Mouse (Mus musculus) liver, embryonic 16.5 days (tissue): ENCODE data around the gene Atoh7. TPM values are rescaled to one million over a fixed set of nuclear protein-coding genes. Genes with fewer than 3 reads are reported as not detected.

Experiments used
- ATAC-seq: fragments of 200-750 bp; cut with Nextera tagmentation; 2 replicates; pipeline ENCODE4 v1.8.0; 2017; ENCODE audit warnings: low read depth, mild to moderate bottlenecking, moderate number of reproducible peaks, moderate library complexity
- H3K27ac ChIP-seq: fragments of 300-500 bp; sonication (generic); 2 replicates; pipeline ENCODE4 v1.5.1; 2014; ENCODE audit warnings: mild to moderate bottlenecking, low read length
- H3K27me3 ChIP-seq: fragments of 300-500 bp; sonication (generic); 2 replicates; pipeline ENCODE4 v1.6.1; 2014; ENCODE audit warnings: low read depth, low read length, mixed read lengths; ENCODE audit not compliant: control insufficient read depth, insufficient read depth
- H3K36me3 ChIP-seq: fragments of 300-500 bp; sonication (generic); 2 replicates; pipeline ENCODE4 v1.6.1; 2014; ENCODE audit warnings: mild to moderate bottlenecking; ENCODE audit not compliant: control insufficient read depth, insufficient read depth
- H3K4me1 ChIP-seq: fragments of 300-500 bp; sonication (generic); 2 replicates; pipeline ENCODE4 v1.6.1; 2014; ENCODE audit warnings: low read depth, low read length, mixed read lengths; ENCODE audit not compliant: control insufficient read depth
- H3K4me2 ChIP-seq: fragments of 300-500 bp; sonication (generic); 2 replicates; pipeline ENCODE4 v1.6.1; 2014; ENCODE audit warnings: low read depth, low read length, mixed read lengths
- H3K4me3 ChIP-seq: fragments of 300-500 bp; sonication (generic); 2 replicates; pipeline ENCODE4 v1.5.1; 2014; ENCODE audit warnings: low read depth, mild to moderate bottlenecking, low read length
- H3K9ac ChIP-seq: fragments of 300-500 bp; sonication (generic); 2 replicates; pipeline ENCODE4 v1.6.1; 2014; ENCODE audit warnings: low read depth, low read length
- H3K9me3 ChIP-seq: fragments of 300-500 bp; sonication (generic); replicated peaks from 2 replicates; pipeline ENCODE4 v1.6.1; 2016; ENCODE audit warnings: low read length; ENCODE audit not compliant: control insufficient read depth
- WGBS: fragments of 180-500 bp; shearing (Covaris S2); extraction: QIAGEN DNeasy Blood & Tissue Kit; methylation state at CpG from one replicate; pipeline ENCODE4 v1.1.7; 2014; ENCODE audit not compliant: insufficient replicate concordance; 5-methylcytosine and 5-hydroxymethylcytosine counted together
- polyA plus RNA-seq: library from polyadenylated mRNA; unstranded; fragments of >200 nt; fragmentation: Nextera tagmentation; extraction: Ambion mirVana; gene quantifications from 2 replicates; pipeline ENCODE4 v1.2.1, GENCODE M21; 2015

The Atoh7 gene
- polyA plus RNA-seq, 1 experiment from 2014 or later = not detected

DNA sequence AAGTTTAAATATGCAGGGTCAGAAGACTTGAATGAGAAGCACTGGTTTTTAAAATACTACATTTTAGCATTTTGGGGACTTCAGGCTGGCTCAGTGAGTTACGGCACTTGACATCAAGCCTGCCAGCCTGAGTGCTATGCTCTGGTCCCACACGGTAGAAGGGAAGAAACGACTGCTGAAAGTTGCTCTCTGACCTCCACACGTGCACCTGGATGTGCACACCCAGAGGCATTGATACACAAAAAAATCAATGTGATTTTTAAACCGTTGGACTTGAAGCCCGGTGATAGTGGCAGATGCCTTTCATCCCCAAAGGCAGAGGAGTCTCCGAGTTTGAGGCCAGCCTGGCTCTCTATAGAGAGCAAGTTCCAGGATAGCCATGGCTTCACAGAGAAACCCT is 7.5 kb upstream of the Atoh7 start:
- WGBS = 53% methylated on average over 7 of the region's 7 CpGs
- Histone ChIP-seq H3K27ac (no peak overlapping the region), H3K27me3 (peaks cover 14% of the 10 kb centered on the region), H3K4me2 (no peak overlapping the region), H3K4me3 (no peak overlapping the region), H3K9me3 (no peaks in the 10 kb centered on the region), H3K36me3 (no peaks in the 10 kb centered on the region), H3K4me1 (peaks cover under 1% of the 10 kb centered on the region; the same call in 1 of the 2 replicates), H3K9ac (no peak overlapping the region)
- ATAC-seq = no peak

GRCm38 (mm10) chr10:63092616-63093550 is 6.6 kb upstream of the Atoh7 start:
- no peaks in the 10 kb centered on the region for H3K9me3 ChIP-seq
- H3K27me3 ChIP-seq = peaks cover 14% of the 10 kb centered on the region
- ATAC-seq = no peak

DNA sequence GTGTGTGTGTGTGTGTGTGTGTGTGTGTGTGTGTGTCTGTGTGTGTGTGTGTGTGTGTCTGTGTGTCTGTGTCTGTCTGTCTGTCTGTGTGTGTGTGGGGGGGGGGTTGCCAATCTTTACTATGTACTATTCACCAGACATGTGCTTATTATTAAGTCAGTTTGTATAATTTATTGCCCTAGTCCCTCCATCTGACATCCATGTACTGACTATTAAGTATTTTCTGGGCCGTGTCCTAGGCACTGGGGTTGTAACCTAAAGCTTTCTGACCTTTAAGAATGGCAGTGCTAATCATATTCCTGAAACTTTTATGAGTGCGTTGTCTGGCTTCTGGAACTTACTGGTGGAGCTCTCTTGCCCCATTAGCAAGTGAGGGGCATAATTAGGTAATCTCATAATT is 2.7 kb upstream of the Atoh7 start:
- H3K27me3 ChIP-seq = peaks cover 33% of the 10 kb centered on the region
- ATAC-seq = no peak
- H3K4me2 ChIP-seq = no peak overlapping the region
- no peak overlapping the region for H3K4me3 ChIP-seq
- H3K4me1 ChIP-seq = no peaks in the 10 kb centered on the region; the same call in 1 of the 2 replicates
- 57% methylated on average over 2 of the region's 2 CpGs for WGBS
- H3K9ac ChIP-seq = no peak overlapping the region
- H3K36me3 ChIP-seq = no peaks in the 10 kb centered on the region
- no peaks in the 10 kb centered on the region for H3K9me3 ChIP-seq
- no peak overlapping the region for H3K27ac ChIP-seq

More at GRCm38 (mm10) chr10:63092616-63093550, 6.6 kb upstream of the Atoh7 start:
- 56% methylated on average over 10 of the region's 10 CpGs for WGBS
- no peak overlapping the region for H3K27ac ChIP-seq
- H3K4me2 ChIP-seq = no peak overlapping the region
- H3K4me3 ChIP-seq = no peak overlapping the region
- H3K4me1 ChIP-seq = no peaks in the 10 kb centered on the region; the same call in 1 of the 2 replicates
- no peak overlapping the region for H3K9ac ChIP-seq
- H3K36me3 ChIP-seq = no peaks in the 10 kb centered on the region

- Histone ChIP-seq H3K36me3 (no peaks in the 10 kb centered on the region), H3K4me2 (no peak overlapping the region), H3K27me3 (peaks cover 35% of the 10 kb centered on the region), H3K4me3 (no peak overlapping the region), H3K4me1 (no peaks in the 10 kb centered on the region; the same call in 1 of the 2 replicates), H3K27ac (no peak overlapping the region), H3K9me3 (no peaks in the 10 kb centered on the region), H3K9ac (no peak overlapping the region)
- 57% methylated on average over 12 of the region's 12 CpGs for WGBS
- ATAC-seq = no peak
Observed at GRCm38 (mm10) chr10:63098191-63098590, 1.3 kb upstream of the Atoh7 start.

GRCm38 (mm10) chr10:63099941-63100562 is 601 bp downstream of the Atoh7 start:
- Histone ChIP-seq H3K4me1 (no peaks in the 10 kb centered on the region; the same call in 1 of the 2 replicates), H3K27ac (no peak overlapping the region), H3K27me3 (peaks cover 33% of the 10 kb centered on the region), H3K36me3 (no peaks in the 10 kb centered on the region), H3K4me2 (peak overlapping the region; percentile 54), H3K4me3 (peak overlapping the region; percentile 47), H3K9ac (no peak overlapping the region), H3K9me3 (no peaks in the 10 kb centered on the region)
- WGBS = under 1% methylated on average over 62 of the region's 62 CpGs
- peak; percentile 24; the same call in 1 of the 2 replicates for ATAC-seq

DNA sequence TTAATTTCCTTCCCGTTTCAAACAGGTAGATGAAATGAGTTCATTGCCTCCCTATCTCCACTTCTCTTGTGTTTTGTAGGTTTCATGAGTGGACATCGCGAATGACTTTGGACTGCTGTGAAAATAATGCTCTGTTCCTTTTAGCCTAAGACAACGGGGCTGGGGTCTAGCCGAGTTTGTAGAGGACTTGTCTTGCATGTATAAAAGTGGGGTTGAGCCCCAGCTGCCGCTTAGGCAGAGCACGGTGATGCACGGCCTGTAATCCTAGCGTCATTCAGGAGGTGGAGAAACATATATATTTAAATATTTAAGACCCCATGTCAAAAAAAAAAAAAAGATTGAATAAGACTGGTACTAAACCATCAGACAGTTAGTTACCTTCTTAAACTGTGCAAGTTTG is 1.2 kb downstream of the Atoh7 start:
- H3K36me3 ChIP-seq = no peaks in the 10 kb centered on the region
- peak overlapping the region; percentile 47 for H3K4me3 ChIP-seq
- WGBS = 26% methylated on average over 9 of the region's 9 CpGs

GRCm38 (mm10) chr10:63113027-63113604 is 13.7 kb downstream of the Atoh7 start:
- 46% methylated on average over 5 of the region's 5 CpGs for WGBS
- Histone ChIP-seq H3K9me3 (no peaks in the 10 kb centered on the region), H3K27me3 (no peaks in the 10 kb centered on the region), H3K9ac (no peak overlapping the region), H3K4me2 (no peak overlapping the region), H3K4me3 (no peak overlapping the region), H3K27ac (no peak overlapping the region), H3K36me3 (no peaks in the 10 kb centered on the region), H3K4me1 (no peaks in the 10 kb centered on the region)
- no peak for ATAC-seq

More for the DNA sequence above, 1.2 kb downstream of the Atoh7 start:
- H3K27ac ChIP-seq = no peak overlapping the region
- H3K4me2 ChIP-seq = peak overlapping the region; percentile 54
- ATAC-seq = no peak
- H3K27me3 ChIP-seq = peaks cover 33% of the 10 kb centered on the region
- no peaks in the 10 kb centered on the region; the same call in 1 of the 2 replicates for H3K4me1 ChIP-seq
- H3K9me3 ChIP-seq = no peaks in the 10 kb centered on the region
- H3K9ac ChIP-seq = no peak overlapping the region

GRCm38 (mm10) chr10:63113716-63114360 is 14.4 kb downstream of the Atoh7 start:
- Histone ChIP-seq H3K36me3 (no peaks in the 10 kb centered on the region), H3K9me3 (no peaks in the 10 kb centered on the region), H3K4me3 (no peak overlapping the region), H3K27me3 (no peaks in the 10 kb centered on the region), H3K27ac (no peak overlapping the region), H3K9ac (no peak overlapping the region), H3K4me2 (no peak overlapping the region), H3K4me1 (no peaks in the 10 kb centered on the region)
- ATAC-seq = no peak
- 63% methylated on average over 6 of the region's 6 CpGs for WGBS
